Mouse (Mus musculus) ZHBTc4 (cell line): Measurements from ENCODE around the gene Acr.

ENCODE experiments used
- DNase-seq: peaks from one replicate; pipeline ENCODE4 v3.0.0-alpha.2; 2011; ENCODE audit warnings: low read depth, low spot score

The Acr gene

DNA sequence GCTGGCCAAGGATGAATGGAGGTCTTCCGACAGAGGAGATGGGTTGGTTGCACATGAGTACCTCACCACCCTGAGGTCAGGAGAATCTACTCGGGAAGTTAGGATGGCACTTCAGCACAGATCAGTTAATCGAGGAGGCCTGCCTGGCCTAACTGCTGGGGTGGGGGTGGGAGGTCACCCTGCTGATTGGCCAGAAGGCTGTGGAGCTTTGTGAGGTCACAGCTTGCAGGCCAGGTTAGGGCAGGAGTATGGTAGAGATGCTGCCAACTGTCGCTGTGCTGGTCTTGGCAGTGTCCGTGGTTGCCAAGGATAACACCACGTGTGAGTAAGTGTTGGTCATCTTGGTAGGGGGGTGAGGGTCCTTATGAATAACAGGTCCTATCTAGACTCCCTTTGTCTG lies at the start of gene Acr:
Acr (plus strand) TSS at position 213 of the 400 bp plus-strand sequence.
- DNase-seq, result no peak

GRCm38 (mm10) chr15:89521951-89522350 lies 46.2 kb upstream of the Acr start:
- DNase-seq, result no peak

- DNase-seq, result no peak
Measured at GRCm38 (mm10) chr15:89522566-89523282, 45.4 kb upstream of the Acr start.

DNA sequence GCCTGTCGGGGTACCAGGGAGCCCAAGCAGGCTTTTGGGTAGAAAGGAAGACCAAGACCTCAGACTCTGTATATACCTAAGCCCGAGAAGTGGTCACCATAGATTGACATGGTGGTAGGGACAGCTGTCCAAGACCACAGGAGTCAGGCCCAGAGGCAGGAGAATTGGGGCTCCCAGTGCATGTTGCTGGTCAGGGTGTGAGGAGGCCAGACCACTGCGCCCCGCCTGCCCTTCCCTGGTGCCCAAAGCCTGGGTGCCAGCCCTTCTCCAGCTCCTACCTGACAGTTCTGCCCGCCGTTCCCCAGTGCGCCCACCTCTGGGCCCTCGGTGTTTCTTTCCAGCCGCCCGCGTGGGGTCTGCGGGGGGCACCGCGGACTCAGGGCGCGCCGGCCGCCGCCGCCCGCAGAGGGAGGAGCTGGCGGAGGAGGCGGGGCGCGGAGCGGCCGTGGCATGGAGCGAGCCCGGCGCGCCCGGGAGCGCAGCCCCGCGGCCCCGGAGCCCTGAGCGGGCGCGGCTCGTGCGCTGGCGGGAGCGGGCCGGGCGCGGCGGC lies 44.8 kb upstream of the Acr start:
- no peak for DNase-seq

DNA sequence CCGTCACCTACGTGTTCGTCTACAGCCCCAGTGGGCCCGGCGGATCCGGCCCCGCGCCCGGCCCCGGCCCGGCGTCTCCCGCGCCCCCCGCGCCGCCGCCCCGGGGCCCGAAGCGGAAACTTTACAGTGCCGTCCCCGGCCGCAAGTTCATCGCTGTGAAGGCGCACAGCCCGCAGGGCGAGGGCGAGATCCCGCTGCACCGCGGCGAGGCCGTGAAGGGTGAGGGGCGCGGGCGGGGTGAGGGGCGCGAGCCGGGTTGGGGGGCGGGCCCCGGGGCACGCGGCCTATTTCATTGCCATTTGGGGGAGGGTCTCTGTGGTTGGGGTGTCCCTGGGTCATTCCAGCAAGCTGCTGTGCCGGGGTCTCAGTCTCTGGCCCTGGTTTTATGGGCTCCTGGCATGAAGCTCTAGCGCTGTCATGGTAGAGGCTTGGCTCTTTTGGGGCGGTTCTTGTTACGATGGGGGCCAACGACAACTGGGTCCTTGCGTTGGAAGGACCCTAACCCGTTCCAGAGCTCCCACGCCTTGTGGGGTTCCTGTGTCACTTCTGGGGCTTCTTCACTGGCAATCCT lies 44.0 kb upstream of the Acr start:
- peak; percentile 28 for DNase-seq

- DNase-seq, result no peak
Measured at GRCm38 (mm10) chr15:89524611-89525415, 43.3 kb upstream of the Acr start.

DNA sequence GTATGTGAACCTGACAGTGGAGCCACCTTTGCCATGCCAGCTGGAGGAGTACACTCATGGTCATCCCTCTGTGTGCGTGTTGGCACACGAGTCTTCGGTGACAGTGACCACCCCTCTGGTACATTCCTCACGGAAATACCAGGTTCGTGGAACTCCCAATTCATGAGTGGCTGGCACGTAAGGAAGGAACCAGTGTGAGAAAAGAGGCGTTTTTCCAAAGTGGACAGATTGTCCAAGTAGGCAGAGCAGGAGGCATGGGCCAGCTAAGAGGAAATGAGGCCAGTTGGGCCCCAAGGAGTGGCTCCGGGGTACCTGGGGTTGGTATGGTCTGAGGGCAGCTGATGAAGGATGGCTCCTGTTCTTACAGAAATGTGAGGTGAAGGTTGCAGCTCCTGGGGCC lies 42.7 kb upstream of the Acr start:
- DNase-seq, result no peak

GRCm38 (mm10) chr15:89525896-89526295 lies 42.2 kb upstream of the Acr start:
- DNase-seq, result no peak

DNA sequence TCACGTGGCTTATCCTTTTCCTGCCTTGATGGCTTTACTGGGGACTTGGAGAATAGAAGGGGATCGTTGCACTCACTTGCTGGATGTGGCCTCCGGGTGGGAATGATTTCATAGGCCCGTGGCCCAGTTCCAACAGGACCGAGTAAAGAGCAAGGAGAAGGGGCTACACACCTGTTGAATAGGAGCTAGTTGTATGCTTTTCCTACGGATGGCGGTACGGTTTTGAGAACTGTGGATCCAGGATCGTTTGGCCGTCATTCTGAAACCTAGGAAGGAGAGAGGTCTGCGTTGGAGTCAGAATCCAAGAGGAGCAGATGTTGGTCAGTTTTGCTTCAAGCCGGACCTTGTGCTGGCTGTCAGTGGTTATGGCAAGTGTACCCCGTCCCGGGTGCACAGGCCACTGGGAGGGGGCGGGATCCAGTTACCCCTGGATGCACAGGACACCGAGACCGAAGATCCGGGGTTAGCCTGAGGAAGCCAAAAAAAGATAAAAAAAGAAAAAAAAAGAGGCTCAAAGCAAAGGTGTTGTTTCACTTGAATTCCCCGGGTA lies 41.3 kb upstream of the Acr start:
- no peak for DNase-seq

- no peak for DNase-seq
Measured at GRCm38 (mm10) chr15:89527466-89527865, 40.7 kb upstream of the Acr start.

GRCm38 (mm10) chr15:89528201-89528850 lies 39.8 kb upstream of the Acr start:
- DNase-seq, result no peak

DNA sequence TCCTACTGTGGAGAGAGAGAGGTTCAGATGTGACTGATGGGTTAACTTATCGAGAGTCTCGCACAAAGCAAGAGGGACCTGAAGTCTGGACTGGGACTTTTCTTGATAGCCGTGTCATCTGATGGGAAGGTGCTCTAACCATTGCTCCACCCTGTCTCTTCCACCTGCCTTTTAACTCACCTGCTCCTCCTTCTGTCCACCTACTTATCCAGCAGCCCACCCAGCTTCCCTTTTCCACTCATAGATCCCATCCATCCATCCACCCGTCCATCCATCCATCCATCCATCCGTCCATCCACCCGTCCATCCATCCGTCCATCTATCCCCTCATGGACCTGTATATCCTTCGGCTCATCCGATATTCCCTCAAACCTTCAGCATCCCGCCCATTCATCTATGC lies 39.2 kb upstream of the Acr start:
- no peak for DNase-seq

DNA sequence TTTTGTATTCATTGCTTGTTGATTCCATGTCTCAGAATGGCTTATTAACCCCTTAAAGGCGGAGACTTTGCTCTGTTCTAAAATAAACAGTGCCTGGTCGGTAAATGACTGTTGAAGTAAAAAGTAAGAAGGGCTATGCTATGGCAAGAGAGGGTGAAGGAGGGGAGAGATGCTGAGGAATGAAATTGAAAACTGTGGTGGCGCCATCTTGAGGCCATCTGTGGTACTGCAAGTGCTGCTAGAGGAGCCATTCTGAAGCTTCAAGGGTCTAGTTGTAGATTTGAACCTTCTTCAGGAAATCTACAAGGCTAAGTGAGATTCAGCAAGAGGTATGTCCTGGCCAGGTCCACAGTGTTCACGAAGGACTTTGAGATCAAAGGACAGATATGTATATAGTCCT lies 37.8 kb upstream of the Acr start:
- DNase-seq, result peak; percentile 72

DNA sequence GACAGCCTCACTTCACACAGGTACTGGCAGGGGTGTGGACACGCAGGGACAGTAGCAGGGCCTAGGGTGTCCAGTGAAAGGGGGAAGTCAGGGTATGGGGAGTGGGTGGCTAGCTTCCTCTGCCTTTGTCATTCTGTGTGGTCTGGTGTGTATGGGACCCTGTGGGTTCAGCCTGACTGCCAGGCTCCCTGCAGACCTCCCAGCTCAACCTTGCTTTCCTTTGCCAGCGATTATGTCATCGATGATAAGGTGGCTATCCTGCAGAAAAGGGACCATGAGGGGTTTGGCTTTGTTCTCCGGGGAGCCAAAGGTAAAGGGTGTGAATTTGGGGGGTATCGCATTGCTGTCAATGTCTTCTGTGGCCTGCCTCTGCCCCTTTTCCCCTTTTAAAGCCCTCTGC lies 36.7 kb upstream of the Acr start:
- no peak for DNase-seq

DNA sequence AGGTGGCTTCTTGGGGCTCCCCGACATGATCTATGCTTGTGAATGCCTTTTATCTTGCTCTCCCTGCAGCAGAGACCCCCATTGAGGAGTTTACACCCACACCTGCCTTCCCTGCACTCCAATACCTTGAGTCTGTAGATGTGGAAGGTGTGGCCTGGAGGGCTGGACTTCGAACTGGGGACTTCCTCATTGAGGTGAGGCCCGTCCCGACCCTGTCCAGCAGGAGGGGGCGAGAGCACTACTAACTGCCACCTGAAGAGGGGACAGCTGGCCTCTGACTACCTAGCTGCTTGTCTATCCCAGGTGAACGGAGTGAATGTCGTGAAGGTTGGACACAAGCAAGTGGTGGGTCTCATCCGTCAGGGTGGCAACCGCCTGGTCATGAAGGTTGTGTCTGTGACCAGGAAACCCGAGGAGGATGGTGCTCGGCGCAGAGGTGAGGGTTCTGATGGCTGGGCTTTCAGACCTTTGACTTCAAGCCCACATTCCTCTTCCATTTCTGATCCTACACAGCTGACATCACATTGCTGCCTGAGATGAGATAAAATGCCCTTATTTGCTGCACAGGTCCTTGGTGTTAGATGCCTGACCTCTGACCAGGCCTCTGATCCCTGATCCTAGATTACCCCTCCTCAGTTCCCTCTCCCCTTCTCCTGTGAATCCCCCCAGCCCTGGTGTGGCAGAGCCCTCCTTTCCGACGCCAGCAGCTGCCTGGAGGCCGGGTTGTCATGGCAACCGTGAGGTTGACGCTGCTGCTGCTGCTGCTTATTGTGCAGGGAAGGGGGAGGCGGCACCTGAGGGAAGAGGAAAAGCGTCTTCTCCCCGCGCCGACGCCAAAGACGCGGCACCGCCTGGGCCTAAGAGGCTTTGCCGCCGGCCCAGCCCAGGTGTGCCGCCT lies 35.9 kb upstream of the Acr start:
- peak; percentile 84 for DNase-seq

DNA sequence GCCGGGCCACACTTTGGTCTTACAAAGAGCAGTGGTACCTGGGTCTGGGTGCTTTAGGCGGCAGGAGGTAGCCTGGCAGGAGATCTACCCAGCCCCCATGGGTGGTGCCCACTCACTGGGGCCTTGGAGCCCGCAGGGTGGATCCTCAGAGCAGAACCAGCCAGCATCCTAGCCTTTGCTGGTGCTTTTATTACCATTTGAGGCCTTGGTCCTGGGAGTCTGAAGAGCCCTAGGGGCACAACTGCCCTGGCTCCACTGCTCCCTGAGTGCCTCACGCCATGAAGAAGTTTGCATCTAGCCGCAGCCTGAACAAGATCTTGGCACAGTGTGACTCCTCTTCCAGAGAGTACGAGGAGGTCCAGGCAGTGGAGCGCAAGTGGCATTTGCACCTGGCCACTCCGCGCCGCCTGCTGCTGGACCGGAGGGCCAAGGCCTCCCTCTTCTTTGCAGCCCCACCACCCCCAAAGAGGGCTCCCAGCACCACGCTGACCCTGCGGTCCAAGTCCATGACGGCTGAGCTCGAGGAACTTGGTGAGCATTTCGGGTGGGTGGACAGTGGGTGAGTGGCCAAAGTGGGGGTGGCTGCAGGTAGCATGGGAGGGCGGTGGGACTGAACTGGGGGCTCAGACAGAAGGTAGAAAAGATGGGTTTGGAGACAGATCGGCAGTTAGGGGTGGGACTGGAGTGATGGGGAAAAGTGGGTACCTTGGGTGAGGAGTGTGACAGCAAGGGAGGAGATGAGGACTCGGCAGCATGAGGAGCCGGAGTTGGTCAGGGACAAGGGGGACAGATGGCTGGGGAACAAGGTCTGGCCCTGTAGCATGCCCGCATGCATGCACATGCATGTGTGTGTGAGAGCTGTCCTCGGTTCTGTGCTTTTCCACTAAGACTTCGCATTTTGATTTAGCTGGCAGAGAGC lies 34.9 kb upstream of the Acr start:
- DNase-seq, result peak; percentile 21

DNA sequence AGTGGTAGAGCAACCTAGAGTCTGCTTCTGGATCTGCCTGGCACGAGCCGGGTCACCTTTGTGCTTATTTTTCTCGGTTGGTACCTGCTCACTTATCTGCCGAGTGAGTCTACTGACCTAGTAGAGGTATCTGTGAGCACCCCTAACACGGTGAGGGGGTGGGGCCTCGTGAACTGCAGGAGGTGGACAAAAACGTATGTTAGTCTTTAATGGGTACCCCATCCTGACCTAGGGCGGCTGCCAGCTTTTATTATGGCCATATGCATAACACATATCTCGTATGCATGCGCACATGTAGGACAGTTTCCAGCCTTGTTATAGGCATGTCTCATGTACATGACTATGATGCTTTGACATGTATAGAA lies 34.3 kb upstream of the Acr start:
- no peak for DNase-seq

GRCm38 (mm10) chr15:89544171-89544570 lies 24.0 kb upstream of the Acr start:
- no peak for DNase-seq

DNA sequence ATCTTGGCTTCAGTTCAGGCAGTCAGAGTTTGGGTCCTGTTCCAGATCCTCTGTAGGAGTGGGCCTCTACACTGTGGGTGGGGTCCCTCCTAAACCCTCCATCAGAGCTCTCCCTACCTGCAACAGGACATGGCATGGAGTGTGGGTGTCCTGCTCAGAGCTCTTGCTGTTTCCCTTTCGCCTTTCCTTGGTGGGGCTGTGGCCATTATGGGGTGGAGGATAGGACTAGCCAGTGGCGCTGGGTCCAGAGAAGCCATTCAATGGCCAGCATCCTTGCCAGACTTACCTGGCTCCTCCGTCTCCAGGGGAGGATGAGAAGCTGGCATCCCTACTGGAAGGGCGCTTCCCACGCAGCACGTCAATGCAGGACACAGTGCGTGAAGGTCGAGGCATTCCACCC lies 20.8 kb upstream of the Acr start:
- no peak for DNase-seq
